9 mouse cellular contexts compared by ENCODE assay signal in genomic region chr1:82189516-82189915, GRCm38 (mm10). TPM values are rescaled to one million over a fixed set of nuclear protein-coding genes. Genes with fewer than 3 reads are reported as not detected.
DNase-seq lines count a peak whose midpoint lies in the region; ATAC-seq and TF ChIP-seq lines count a peak whose summit lies in the region.
"Had no signal": no experiment of that assay in that cellular context is flagged by ENCODE, and none has a peak within 500 bp of the region (broad histone marks: within the 10 kb centered on the region; RNA-seq: fewer than 3 reads in every experiment).

No protein-coding gene starts in this region.

- peak overlapping the region; percentile 49 for H3K4me2 ChIP-seq in myocyte (ENCODE audit: low read depth)
- H3K4me2 ChIP-seq: lung, embryonic 15.5 days had no signal

- no peak for ATAC-seq in megakaryocyte progenitor cell, adult 5-6 weeks (replicated peaks; ENCODE audit: poor library complexity)

- no peak for TF ChIP-seq POLR2A in myocyte (IDR thresholded peaks at IDR 0.05; ENCODE audit: insufficient read length, low read depth)

- no peaks in the 10 kb centered on the region for H3K79me2 ChIP-seq in myocyte (ENCODE audit: control insufficient read depth, insufficient read depth)

- no peaks in the 10 kb centered on the region for H3K36me3 ChIP-seq in myocyte (ENCODE audit: control insufficient read depth, insufficient read depth)
- H3K36me3 ChIP-seq: lung, embryonic 15.5 days had no signal

- no peak overlapping the region for H3K4me3 ChIP-seq in myocyte
- H3K4me3 ChIP-seq: lung, embryonic 15.5 days had no signal

- H3K27me3 ChIP-seq in myocyte (ENCODE audit: control insufficient read depth, insufficient read depth, insufficient read length): no peaks in the 10 kb centered on the region
- H3K27me3 ChIP-seq: lung, embryonic 15.5 days had no signal

- H3ac ChIP-seq in myocyte (ENCODE audit: control insufficient read depth, insufficient read length): no peak overlapping the region

- DNase-seq in embryo, embryonic 10 days (ENCODE audit: low spot score): peak; percentile 9
- DNase-seq in embryo, embryonic 9.5 days (ENCODE audit: extremely low spot score): no peak
- DNase-seq in 3134 (ENCODE audit: extremely low read depth, insufficient read length, low spot score): peak; percentile 73
- peak; percentile 40 to 62 for DNase-seq in frontal cortex, postnatal 10 days (ENCODE audit: low spot score in 2 of 2)
- DNase-seq in layer of hippocampus, adult 8-10 months (ENCODE audit: low spot score in 2 of 2): peak; percentile 54 to 57
- DNase-seq in thymus, postnatal 36 days: no peak

TF ChIP-seq in myocyte, 11 proteins besides CTCF, POLR2A, EP300 and RAD21:
- TF ChIP-seq REST (IDR thresholded peaks at IDR 0.05; ENCODE audit: insufficient read depth, insufficient read length) (no peak), E2F4 (IDR thresholded peaks at IDR 0.05; ENCODE audit: insufficient read depth) (no peak), TCF12 (IDR thresholded peaks at IDR 0.05; ENCODE audit: insufficient read depth, poor library complexity, severe bottlenecking) (no peak), MYOG (IDR thresholded peaks at IDR 0.05; ENCODE audit: control insufficient read depth in 1 of 3, insufficient read depth in 1 of 3, insufficient read length in 2 of 3, low read depth in 2 of 3) (no peak), MYOD1 (IDR thresholded peaks at IDR 0.05; ENCODE audit: control insufficient read depth in 1 of 3, insufficient read length in 2 of 3, low read depth in 2 of 3) (peak in 1 of 3 experiments; percentile 8), SRF (IDR thresholded peaks at IDR 0.05; ENCODE audit: control insufficient read depth, insufficient read length, low read depth) (no peak), MAX (IDR thresholded peaks at IDR 0.05; ENCODE audit: low read depth) (no peak), TCF3 (IDR thresholded peaks at IDR 0.05; ENCODE audit: insufficient read length, low read depth) (no peak)

RNA-seq across cellular contexts. Expression of gene Gm9747, which starts 43.4 kb away (rescaled TPM):
- not detected for total RNA-seq in layer of hippocampus, adult 8-10 months (2022)
- polyA plus RNA-seq in myocyte (2012; fragmentation: generic; extraction: Trizol): 4.0 TPM
- total RNA-seq in megakaryocyte progenitor cell, adult 5-6 weeks (2015): not detected in 2 replicates
- not detected in 2 replicates for total RNA-seq in megakaryocyte progenitor cell, adult 5-6 weeks (2017)

Comparison
In these comparisons a context has a peak if more than half of its experiments do, and no peak if none do; other contexts are left out.
1. DNase-seq: peak in embryo, embryonic 10 days (single experiment), 3134 (single experiment), frontal cortex, postnatal 10 days (2 of 2) and layer of hippocampus, adult 8-10 months (2 of 2); none in embryo, embryonic 9.5 days (single experiment) and thymus, postnatal 36 days (0 of 2).